10 mouse cellular contexts compared by ENCODE assay signal in genomic region chr1:182562576-182563370, GRCm38 (mm10). TPM values are rescaled to one million over a fixed set of nuclear protein-coding genes. Genes with fewer than 3 reads are reported as not detected.
A peak's percentile ranks its signal among the peaks of the same experiment; 100 is the strongest.
DNase-seq lines count a peak whose midpoint lies in the region; ATAC-seq and TF ChIP-seq lines count a peak whose summit lies in the region.
"Had no signal": no experiment of that assay in that cellular context is flagged by ENCODE, and none has a peak within 500 bp of the region (broad histone marks: within the 10 kb centered on the region; RNA-seq: fewer than 3 reads in every experiment).

No protein-coding gene starts in this region.

- TF ChIP-seq EP300 in liver, embryonic 14.5 days (IDR thresholded peaks at IDR 0.05; ENCODE audit: low read depth), result no peak

- no peaks in the 10 kb centered on the region for H3K36me3 ChIP-seq in kidney, postnatal 0 days (ENCODE audit: insufficient read depth, low read length)
- H3K36me3 ChIP-seq in embryonic facial prominence, embryonic 11.5 days (replicated peaks; ENCODE audit: control insufficient read depth, insufficient read depth, low read depth, low read length), result no peaks in the 10 kb centered on the region
- H3K36me3 ChIP-seq in liver, embryonic 14.5 days (replicated peaks; ENCODE audit: control insufficient read depth, insufficient read depth, low read depth), result no peaks in the 10 kb centered on the region

- H3K4me1 ChIP-seq in kidney, postnatal 0 days (replicated peaks; ENCODE audit: insufficient read depth, low read length), result 0 out of 2 replicates have a peak, but pooled peaks cover 4% of the 10 kb centered on the region
- H3K4me1 ChIP-seq in embryonic facial prominence, embryonic 11.5 days (ENCODE audit: control insufficient read depth, insufficient read depth, low read length), result no peaks in the 10 kb centered on the region
- peaks cover 0 to 6% of the 10 kb centered on the region in 2 experiments; a peak in 1 of 4 replicates for H3K4me1 ChIP-seq in liver, embryonic 14.5 days (replicated peaks; ENCODE audit: control insufficient read depth in 2 of 2, insufficient read depth in 2 of 2, low read length in 1 of 2)

- no peak for ATAC-seq in kidney, postnatal 0 days (replicated peaks; ENCODE audit: low FRiP score, low read depth)
- ATAC-seq in embryonic facial prominence, embryonic 11.5 days (replicated peaks; ENCODE audit: insufficient number of reproducible peaks, low FRiP score, low TSS enrichment, low read depth), result no peak
- no peak for ATAC-seq in liver, embryonic 14.5 days (ENCODE audit: insufficient read depth)

- H3K9me3 ChIP-seq in kidney, postnatal 0 days (replicated peaks; ENCODE audit: low read length), result no peaks in the 10 kb centered on the region
- no peaks in the 10 kb centered on the region for H3K9me3 ChIP-seq in embryonic facial prominence, embryonic 11.5 days (replicated peaks; ENCODE audit: control insufficient read depth, low read length)
- H3K9me3 ChIP-seq in liver, embryonic 14.5 days (ENCODE audit: control insufficient read depth, low read length), result no peaks in the 10 kb centered on the region

- no peak overlapping the region for H3K27ac ChIP-seq in kidney, postnatal 0 days
- H3K27ac ChIP-seq in embryonic facial prominence, embryonic 11.5 days (replicated peaks; ENCODE audit: low read depth, low read length), result no peak overlapping the region
- no peak overlapping the region for H3K27ac ChIP-seq in liver, embryonic 14.5 days
- H3K27ac ChIP-seq: macrophage had no signal

- TF ChIP-seq CTCF in kidney, postnatal 0 days (IDR thresholded peaks at IDR 0.05; ENCODE audit: low read depth), result no peak
- no peak for TF ChIP-seq CTCF in liver, embryonic 14.5 days (IDR thresholded peaks at IDR 0.05; ENCODE audit: low read depth)

- peak; percentile 75 for DNase-seq in kidney, postnatal 0 days (ENCODE audit: low spot score)
- no peak for DNase-seq in kidney, postnatal 36 days
- peak; percentile 62 for DNase-seq in embryonic facial prominence, embryonic 11.5 days (ENCODE audit: low spot score)
- no peak for DNase-seq in liver, embryonic 14.5 days (ENCODE audit: low read depth in 3 of 3, low spot score in 3 of 3)
- peak; percentile 31 for DNase-seq in skeletal muscle tissue, adult 2 months (ENCODE audit: low read depth, low spot score)
- no peak for DNase-seq in layer of hippocampus, adult 18-20 months (ENCODE audit: low spot score in 2 of 2)
- DNase-seq in right cerebral cortex, postnatal 10 days (ENCODE audit: low spot score in 2 of 2), result no peak
- no peak for DNase-seq in thymus, postnatal 14 days

- H3K9ac ChIP-seq in kidney, postnatal 0 days (ENCODE audit: low read depth, low read length), result no peak overlapping the region
- H3K9ac ChIP-seq in embryonic facial prominence, embryonic 11.5 days (replicated peaks; ENCODE audit: low read length), result no peak overlapping the region
- no peak overlapping the region for H3K9ac ChIP-seq in liver, embryonic 14.5 days (replicated peaks)

- no peak overlapping the region for H3K4me3 ChIP-seq in kidney, postnatal 0 days (replicated peaks; ENCODE audit: low read depth, low read length)
- H3K4me3 ChIP-seq in embryonic facial prominence, embryonic 11.5 days (ENCODE audit: low read depth, low read length), result no peak overlapping the region
- no peak overlapping the region for H3K4me3 ChIP-seq in liver, embryonic 14.5 days (ENCODE audit: insufficient read depth in 1 of 2, low read depth in 2 of 2, low read length in 2 of 2)

- 20% methylated on average over 16 of the region's 16 CpGs for WGBS in kidney, postnatal 0 days
- 40% methylated on average over 16 of the region's 16 CpGs for WGBS in embryonic facial prominence, embryonic 11.5 days
- 30% methylated on average over 16 of the region's 16 CpGs for WGBS in liver, embryonic 14.5 days (ENCODE audit: insufficient replicate concordance)

- peak overlapping the region; percentile 13 for H3K4me2 ChIP-seq in kidney, postnatal 0 days (ENCODE audit: low read length)
- no peak overlapping the region for H3K4me2 ChIP-seq in embryonic facial prominence, embryonic 11.5 days (ENCODE audit: low read depth, low read length)
- H3K4me2 ChIP-seq in liver, embryonic 14.5 days (ENCODE audit: low read depth), result peak overlapping the region; percentile 20; the same call in 1 of the 2 replicates
- H3K4me2 ChIP-seq: heart, embryonic 11.5 days had no signal

- H3K27me3 ChIP-seq in kidney, postnatal 0 days (ENCODE audit: insufficient read depth, low read length), result no peaks in the 10 kb centered on the region
- no peaks in the 10 kb centered on the region for H3K27me3 ChIP-seq in embryonic facial prominence, embryonic 11.5 days (ENCODE audit: control insufficient read depth, insufficient read depth, low read length)
- H3K27me3 ChIP-seq in liver, embryonic 14.5 days (ENCODE audit: control insufficient read depth, insufficient read depth, low read length), result no peaks in the 10 kb centered on the region

RNA-seq across cellular contexts. Expression of gene Capn8, which starts 2.0 kb away (rescaled TPM):
- polyA plus RNA-seq in kidney, postnatal 0 days (2015; fragmentation: Nextera tagmentation; extraction: Ambion mirVana), result 0.11 and 0.13 TPM in 2 replicates
- not detected in 2 replicates for polyA plus RNA-seq in embryonic facial prominence, embryonic 11.5 days (2014; fragmentation: Nextera tagmentation; extraction: Ambion mirVana)
- 0.01 TPM in 1 of 2 replicates, not detected in the other for polyA plus RNA-seq in liver, embryonic 14.5 days (2012; rRNA removed)
- polyA plus RNA-seq in liver, embryonic 14.5 days (2014; fragmentation: Nextera tagmentation; extraction: Ambion mirVana), result not detected in 2 replicates
- not detected for total RNA-seq in layer of hippocampus, adult 18-20 months (2021)
- polyA plus RNA-seq: heart, embryonic 11.5 days; macrophage had no signal

RNA-seq across cellular contexts. Expression of gene Capn2, which starts 45.4 kb away (rescaled TPM):
- polyA plus RNA-seq in kidney, postnatal 0 days (2015; fragmentation: Nextera tagmentation; extraction: Ambion mirVana), result 95.1 and 106 TPM in 2 replicates
- 80.8 and 89.1 TPM in 2 replicates for polyA plus RNA-seq in embryonic facial prominence, embryonic 11.5 days (2014; fragmentation: Nextera tagmentation; extraction: Ambion mirVana)
- polyA plus RNA-seq in liver, embryonic 14.5 days (2012; rRNA removed), result 6.5 and 9.8 TPM in 2 replicates
- polyA plus RNA-seq in liver, embryonic 14.5 days (2014; fragmentation: Nextera tagmentation; extraction: Ambion mirVana), result 13.6 and 16.4 TPM in 2 replicates
- total RNA-seq in layer of hippocampus, adult 18-20 months (2021), result 10 to 100 TPM; 63.2 to 68.1 TPM

Comparison
In these comparisons a context has a peak if more than half of its experiments do, and no peak if none do; other contexts are left out.
1. DNase-seq: peak in kidney, postnatal 0 days (single experiment), embryonic facial prominence, embryonic 11.5 days (single experiment) and skeletal muscle tissue, adult 2 months (single experiment); none in kidney, postnatal 36 days (0 of 2), liver, embryonic 14.5 days (0 of 3), layer of hippocampus, adult 18-20 months (0 of 2), right cerebral cortex, postnatal 10 days (0 of 2) and thymus, postnatal 14 days (single experiment).